Mouse (Mus musculus): ENCODE results near the gene Mef2a. TPM values are rescaled to one million over a fixed set of nuclear protein-coding genes. Genes with fewer than 3 reads are reported as not detected.

Gene Mef2a
- polyA plus RNA-seq, 1 experiment from 2014 or later = 11.0 TPM

DNA sequence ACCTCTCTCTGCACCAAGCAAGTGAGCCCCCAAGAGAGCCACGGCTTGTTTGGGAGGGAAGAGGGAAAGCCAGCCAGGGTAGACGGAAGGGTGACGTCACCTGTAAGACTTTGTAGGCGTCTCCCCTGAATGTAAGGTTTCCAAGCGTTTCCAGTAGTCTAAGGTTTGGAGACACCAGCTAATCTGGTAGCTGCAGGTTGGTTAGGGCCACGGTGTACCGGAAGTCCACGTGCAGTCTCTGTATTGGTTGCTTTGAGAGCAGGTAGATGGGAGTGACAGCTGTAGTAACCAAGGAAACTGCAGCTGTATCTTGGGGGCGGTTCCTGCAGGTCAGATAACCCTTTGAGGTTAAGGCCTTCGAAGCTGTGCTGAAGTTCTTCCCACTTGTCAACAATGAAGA is 166.2 kb downstream of the Mef2a start:
- H3K4me2 ChIP-seq = no peak overlapping the region
- no peaks in the 10 kb centered on the region for H3K9me3 ChIP-seq (replicated peaks)
- H3K27ac ChIP-seq = no peak overlapping the region
- ATAC-seq (ENCODE audit: low read depth) (no peak), DNase-seq (no peak)
- H3K9ac ChIP-seq = no peak overlapping the region
- H3K4me3 ChIP-seq (replicated peaks) = no peak overlapping the region
- no peaks in the 10 kb centered on the region for H3K27me3 ChIP-seq
- peaks cover 19% of the 10 kb centered on the region for H3K4me1 ChIP-seq (replicated peaks)
- WGBS (ENCODE audit: insufficient replicate concordance) = 51% methylated on average over 10 of the region's 10 CpGs
- H3K36me3 ChIP-seq = no peaks in the 10 kb centered on the region

DNA sequence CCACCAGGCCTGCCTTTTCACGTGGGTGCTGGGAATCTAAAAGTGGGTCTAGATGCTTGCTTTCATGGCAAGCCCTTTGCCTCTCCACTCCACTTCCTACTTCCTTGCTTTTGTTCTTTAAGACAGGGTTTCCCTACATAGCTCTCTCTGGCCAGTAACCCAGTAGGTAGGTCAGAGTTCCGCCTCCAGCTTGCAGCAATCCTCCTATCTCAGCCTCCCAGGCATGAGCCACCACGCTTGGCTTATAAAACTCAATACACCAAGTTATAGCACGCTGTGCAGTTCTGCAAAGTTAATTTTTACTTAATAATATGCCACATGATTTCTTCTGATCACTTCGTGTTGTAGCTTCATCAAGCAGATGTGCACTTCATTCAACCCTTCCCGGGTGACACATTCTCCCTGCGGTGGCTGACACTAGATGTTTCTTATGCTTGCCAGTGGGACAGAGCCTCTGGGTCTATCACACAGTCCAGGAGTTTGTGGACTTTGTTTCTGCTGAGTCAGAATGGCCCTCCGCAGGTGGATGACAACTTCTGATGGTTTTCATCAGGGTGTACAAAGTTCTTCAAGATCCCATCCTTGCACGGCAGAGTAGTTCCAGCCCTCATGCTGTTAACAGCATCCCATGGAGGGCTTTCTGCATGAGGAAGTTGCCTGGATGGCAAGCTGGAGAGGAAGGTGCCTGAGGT is 166.8 kb downstream of the Mef2a start:
- DNase-seq = no peak
- Histone ChIP-seq H3K4me2 (no peak overlapping the region), H3K9me3 (replicated peaks) (no peaks in the 10 kb centered on the region), H3K4me1 (replicated peaks) (peaks cover 13% of the 10 kb centered on the region), H3K9ac (no peak overlapping the region), H3K36me3 (no peaks in the 10 kb centered on the region), H3K4me3 (replicated peaks) (no peak overlapping the region), H3K27ac (no peak overlapping the region), H3K27me3 (no peaks in the 10 kb centered on the region)
- WGBS (ENCODE audit: insufficient replicate concordance) = 63% methylated on average over 9 of the region's 9 CpGs
- ATAC-seq (ENCODE audit: low read depth) = no peak

GRCm38 (mm10) chr7:67203625-67204024 is 169.0 kb downstream of the Mef2a start:
- Histone ChIP-seq H3K4me1 (replicated peaks) (no peaks in the 10 kb centered on the region), H3K9me3 (replicated peaks) (no peaks in the 10 kb centered on the region), H3K4me3 (replicated peaks) (no peak overlapping the region), H3K27ac (no peak overlapping the region), H3K27me3 (no peaks in the 10 kb centered on the region), H3K9ac (no peak overlapping the region), H3K4me2 (no peak overlapping the region), H3K36me3 (no peaks in the 10 kb centered on the region)
- no peak for ATAC-seq (ENCODE audit: low read depth)
- 56% methylated on average over 3 of the region's 3 CpGs for WGBS (ENCODE audit: insufficient replicate concordance)
- DNase-seq = no peak

GRCm38 (mm10) chr7:67199412-67199811 is 173.2 kb downstream of the Mef2a start:
- no peak overlapping the region for H3K4me2 ChIP-seq
- H3K27me3 ChIP-seq = no peaks in the 10 kb centered on the region
- no peak overlapping the region for H3K27ac ChIP-seq
- no peaks in the 10 kb centered on the region for H3K36me3 ChIP-seq
- H3K9ac ChIP-seq = no peak overlapping the region
- H3K9me3 ChIP-seq (replicated peaks) = no peaks in the 10 kb centered on the region
- ATAC-seq (ENCODE audit: low read depth) = no peak
- 18% methylated on average over 10 of the region's 10 CpGs for WGBS (ENCODE audit: insufficient replicate concordance)
- H3K4me3 ChIP-seq (replicated peaks) = no peak overlapping the region
- DNase-seq = no peak
- H3K4me1 ChIP-seq (replicated peaks) = no peaks in the 10 kb centered on the region

GRCm38 (mm10) chr7:67183786-67184185 is 188.9 kb downstream of the Mef2a start:
- H3K36me3 ChIP-seq = no peaks in the 10 kb centered on the region
- H3K4me1 ChIP-seq (replicated peaks) = no peaks in the 10 kb centered on the region
- H3K4me2 ChIP-seq = no peak overlapping the region
- no peak overlapping the region for H3K9ac ChIP-seq
- H3K4me3 ChIP-seq (replicated peaks) = no peak overlapping the region
- WGBS (ENCODE audit: insufficient replicate concordance) = 34% methylated on average over 4 of the region's 4 CpGs
- ATAC-seq (ENCODE audit: low read depth) = no peak
- no peaks in the 10 kb centered on the region for H3K27me3 ChIP-seq
- H3K9me3 ChIP-seq (replicated peaks) = no peaks in the 10 kb centered on the region
- H3K27ac ChIP-seq = no peak overlapping the region
- no peak for DNase-seq

Other genes starting within 250 kb of the Mef2a start
- 2.9 and 3.7 TPM in 2 replicates for gene Lysmd4, start 150.3 kb downstream of the Mef2a start, polyA plus RNA-seq (2015; fragmentation: Nextera tagmentation; extraction: Ambion mirVana)